Mouse (Mus musculus) brown adipose tissue, adult 24 weeks (tissue): ENCODE results near the gene Fcamr. TPM values are rescaled to one million over a fixed set of nuclear protein-coding genes. Genes with fewer than 3 reads are reported as not detected.

ENCODE experiments used
- H3K27ac ChIP-seq: fragments of 200-500 bp; replicated peaks from 2 replicates; pipeline ENCODE4 v1.5.1; 2012; ENCODE audit warnings: low read depth, mild to moderate bottlenecking, low read length
- H3K4me1 ChIP-seq: fragments of 200-500 bp; 2 replicates; pipeline ENCODE4 v1.6.1; 2012; ENCODE audit warnings: low read length, mixed read lengths; ENCODE audit not compliant: control insufficient read depth, insufficient read depth, insufficient read length
- H3K4me3 ChIP-seq: fragments of 200-500 bp; 2 replicates; pipeline ENCODE4 v1.5.1; 2012; ENCODE audit warnings: low read depth, mild to moderate bottlenecking, low read length, moderate library complexity; ENCODE audit not compliant: insufficient read depth
- polyA plus RNA-seq: library from polyadenylated mRNA; stranded (reverse); fragments of >200 nt; gene quantifications from 2 replicates; pipeline ENCODE4 v1.2.4, GENCODE M21; 2012; ENCODE audit not compliant: missing spikeins, insufficient read depth, insufficient read length

Gene Fcamr
- polyA plus RNA-seq, 1 experiment, result not detected

DNA sequence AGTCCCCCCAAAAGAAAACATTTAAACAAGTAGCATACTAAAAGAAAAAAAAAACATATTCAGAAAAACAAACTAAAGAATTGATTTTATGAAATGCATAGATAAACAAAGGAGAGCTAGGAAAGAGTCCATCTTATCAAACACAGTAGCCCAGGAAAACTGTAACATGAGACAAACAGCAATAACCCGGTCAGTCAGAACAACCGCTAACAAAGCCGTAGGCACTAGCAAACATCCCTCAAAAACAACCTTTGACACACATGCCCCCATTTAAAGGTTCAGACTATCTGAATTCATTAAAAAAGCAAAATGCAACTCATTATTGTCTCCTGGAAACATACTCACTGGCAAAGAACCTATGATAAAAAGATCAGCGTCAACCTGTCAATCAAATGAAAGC lies 56.8 kb downstream of the Fcamr start:
- no peaks in the 10 kb centered on the region for H3K4me1 ChIP-seq
- no peak overlapping the region for H3K4me3 ChIP-seq
- no peak overlapping the region for H3K27ac ChIP-seq

DNA sequence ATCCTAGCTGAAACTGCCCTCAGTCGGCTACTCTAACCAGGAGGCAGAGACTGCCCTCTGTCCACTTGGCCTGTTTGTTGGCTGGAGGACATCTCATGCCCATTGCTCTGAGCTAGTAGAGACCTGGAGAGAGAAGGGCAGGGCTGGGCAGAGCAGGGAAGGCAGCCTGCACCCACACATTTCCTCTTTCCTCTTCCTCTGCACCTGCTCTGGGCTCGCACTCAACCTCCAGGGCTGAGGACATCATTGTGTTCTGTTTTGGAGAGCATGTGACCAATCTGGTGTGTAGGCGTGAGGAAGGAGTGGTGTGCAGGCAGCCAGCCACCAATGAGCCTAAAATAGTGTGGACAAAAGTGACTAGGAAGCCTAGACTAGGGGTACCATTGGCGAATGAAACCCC lies 63.5 kb downstream of the Fcamr start:
- no peaks in the 10 kb centered on the region for H3K4me1 ChIP-seq
- no peak overlapping the region for H3K4me3 ChIP-seq
- no peak overlapping the region for H3K27ac ChIP-seq

Other genes starting within 250 kb of the Fcamr start
- not detected in 2 replicates for gene Zp3r, start 171.3 kb upstream of the Fcamr start, polyA plus RNA-seq
- gene C4bp, start 139.3 kb upstream of the Fcamr start, polyA plus RNA-seq, result not detected in 2 replicates
- gene Gm29427, start 85.1 kb upstream of the Fcamr start, polyA plus RNA-seq, result not detected in 2 replicates
- 3.5 TPM in 2 replicates for gene Yod1, start 83.6 kb upstream of the Fcamr start, polyA plus RNA-seq
- 2.2 and 6.9 TPM in 2 replicates for gene Pfkfb2, start 71.6 kb upstream of the Fcamr start, polyA plus RNA-seq
- 2.0 and 2.2 TPM in 2 replicates for gene AA986860, start 68.9 kb upstream of the Fcamr start, polyA plus RNA-seq
- gene Pigr, start 25.8 kb downstream of the Fcamr start, polyA plus RNA-seq, result 0.71 TPM in 1 of 2 replicates, not detected in the other
- gene Fcmr, start 64.8 kb downstream of the Fcamr start, polyA plus RNA-seq, result not detected in 2 replicates
- not detected in 2 replicates for gene Il24, start 86.6 kb downstream of the Fcamr start, polyA plus RNA-seq
- gene Il20, start 110.5 kb downstream of the Fcamr start, polyA plus RNA-seq, result not detected in 2 replicates
- not detected in 2 replicates for gene Il19, start 139.2 kb downstream of the Fcamr start, polyA plus RNA-seq
- not detected in 2 replicates for gene Il10, start 218.9 kb downstream of the Fcamr start, polyA plus RNA-seq